Mouse (Mus musculus): ENCODE measurements around the gene Foxn4. TPM values are rescaled to one million over a fixed set of nuclear protein-coding genes. Genes with fewer than 3 reads are reported as not detected.

Gene Foxn4
- total RNA-seq, 1 experiment from 2014 or later = not detected

- ATAC-seq (replicated peaks; ENCODE audit: low read depth, poor library complexity, severe bottlenecking) = no peak
Observed at GRCm38 (mm10) chr5:114284604-114285397, 11.2 kb upstream of the Foxn4 start.

DNA sequence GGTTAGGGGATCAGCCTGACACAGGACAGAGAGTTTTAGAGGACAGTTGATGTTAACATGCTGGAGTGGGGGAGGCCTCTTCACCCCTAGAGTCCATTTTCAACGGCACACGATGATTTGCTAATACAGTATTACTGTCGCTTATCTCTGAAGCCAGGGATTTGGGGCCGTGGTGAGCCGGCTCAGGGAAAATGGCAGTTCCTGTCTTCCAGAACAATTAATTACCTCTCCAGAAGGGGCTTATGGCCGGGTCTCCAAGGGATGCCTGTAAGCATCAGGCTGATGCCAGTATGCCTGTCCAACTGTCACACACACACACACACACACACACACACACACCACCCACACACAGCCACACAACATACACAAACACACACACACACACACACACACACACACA is 8.7 kb upstream of the Foxn4 start:
- no peak for ATAC-seq (replicated peaks; ENCODE audit: low read depth, poor library complexity, severe bottlenecking)

GRCm38 (mm10) chr5:114279382-114280143 is 6.0 kb upstream of the Foxn4 start:
- no peak for ATAC-seq (replicated peaks; ENCODE audit: low read depth, poor library complexity, severe bottlenecking)

DNA sequence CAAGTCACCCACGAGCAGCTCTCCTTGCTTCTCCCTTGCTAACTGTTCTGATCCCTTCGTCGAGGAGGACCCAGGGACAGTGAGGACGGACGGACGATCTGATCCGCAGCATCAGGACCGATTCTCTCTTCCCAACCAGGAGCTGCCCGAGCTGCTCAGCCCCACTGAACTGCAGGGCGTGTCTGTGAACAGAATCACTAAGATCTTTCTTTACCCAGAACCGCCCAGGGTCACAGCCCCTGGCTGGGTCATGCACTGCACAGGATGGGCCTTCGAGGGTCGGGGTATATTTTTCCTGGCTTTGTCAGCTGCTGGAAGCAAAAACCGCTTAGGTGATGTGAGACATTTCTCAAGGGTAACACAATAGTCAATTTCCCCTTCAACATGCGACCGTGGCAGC is 2.4 kb upstream of the Foxn4 start:
- no peak for ATAC-seq (replicated peaks; ENCODE audit: low read depth, poor library complexity, severe bottlenecking)

DNA sequence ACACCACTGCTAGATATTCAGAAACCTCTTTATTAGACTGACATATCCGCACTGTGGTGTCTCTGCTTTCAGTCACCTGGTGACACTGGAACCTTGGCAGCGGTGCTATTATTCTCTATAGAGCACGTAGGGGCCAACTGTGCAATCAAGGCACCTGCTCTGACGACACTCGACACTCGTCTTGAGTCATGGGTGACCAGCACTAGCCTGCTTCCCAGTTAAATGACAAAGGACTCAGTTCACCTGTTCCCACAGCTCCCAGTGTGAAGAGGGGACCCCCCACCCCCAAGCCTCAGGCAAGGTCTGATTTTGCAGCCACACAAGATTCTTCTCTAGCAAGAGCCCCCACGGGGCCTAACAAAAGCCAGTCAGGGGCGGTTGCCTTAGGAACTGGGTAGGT is 1.7 kb upstream of the Foxn4 start:
- ATAC-seq (replicated peaks; ENCODE audit: low read depth, poor library complexity, severe bottlenecking) = no peak

DNA sequence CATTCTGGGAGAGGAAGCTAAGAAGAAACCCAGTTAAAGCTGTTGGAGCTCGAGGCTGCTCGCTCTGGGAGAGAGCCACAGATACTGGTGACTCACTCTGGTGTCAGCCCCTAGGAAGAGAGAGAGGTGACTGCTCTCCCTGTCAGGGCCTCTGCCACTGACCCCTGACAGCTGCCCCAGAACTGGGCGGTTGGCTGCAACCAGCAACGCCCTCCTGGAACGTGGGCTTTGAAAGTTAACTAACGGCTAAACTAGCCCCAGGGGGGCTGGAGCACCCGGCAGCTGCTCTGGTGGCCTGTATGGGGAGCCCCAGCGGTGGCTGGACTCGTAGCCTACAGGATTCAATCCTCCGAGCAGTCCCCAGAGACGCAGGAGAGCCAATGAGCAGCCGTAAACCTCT is 3.6 kb downstream of the Foxn4 start:
- 0 out of 2 replicates have a peak, but pooled peaks have one; percentile 4 for ATAC-seq (replicated peaks; ENCODE audit: low read depth, poor library complexity, severe bottlenecking)

DNA sequence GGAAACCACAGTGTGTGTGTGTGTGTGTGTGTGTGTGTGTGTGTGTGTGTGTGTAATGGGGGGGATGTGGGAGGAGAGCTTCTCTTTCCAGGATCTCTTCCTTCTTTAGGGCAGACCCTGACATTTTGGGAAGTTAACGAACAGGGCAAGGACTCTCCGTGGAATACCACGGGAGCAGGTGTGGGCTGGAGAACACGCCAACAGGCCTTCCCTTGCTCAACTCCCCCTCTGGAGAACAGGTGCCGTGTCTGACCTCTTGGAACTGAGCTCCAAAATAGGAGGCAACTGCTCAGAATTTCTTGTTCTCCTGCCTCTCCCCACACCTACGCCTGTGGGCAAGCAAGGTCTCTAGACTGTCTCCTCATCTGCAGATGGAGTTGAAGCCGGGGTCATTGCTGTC is 4.1 kb downstream of the Foxn4 start:
- no peak for ATAC-seq (replicated peaks; ENCODE audit: low read depth, poor library complexity, severe bottlenecking)

- peak; percentile 57 for ATAC-seq (replicated peaks; ENCODE audit: low read depth, poor library complexity, severe bottlenecking)
Observed at GRCm38 (mm10) chr5:114268646-114269045, 5.0 kb downstream of the Foxn4 start.

DNA sequence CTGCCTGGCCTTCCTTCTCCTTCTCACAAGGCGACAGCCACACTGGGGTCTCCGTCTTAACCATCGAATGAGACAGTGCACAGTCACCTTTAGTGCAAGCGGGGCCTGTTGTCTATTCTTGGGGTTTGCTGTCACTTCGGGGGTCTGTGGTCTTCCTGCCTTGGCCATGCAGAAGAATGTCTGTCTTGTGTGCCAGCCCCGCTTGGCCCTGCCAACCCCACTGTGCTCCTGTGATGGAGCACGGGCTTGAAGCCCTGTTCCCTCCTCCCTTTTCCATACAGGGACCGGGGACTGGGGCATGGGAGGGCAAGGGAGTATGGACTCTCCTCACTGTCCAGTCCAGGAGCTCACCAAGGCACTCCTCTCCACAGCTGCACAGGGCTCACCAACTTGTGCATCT is 8.8 kb downstream of the Foxn4 start:
- ATAC-seq (replicated peaks; ENCODE audit: low read depth, poor library complexity, severe bottlenecking) = no peak

- no peak for ATAC-seq (replicated peaks; ENCODE audit: low read depth, poor library complexity, severe bottlenecking)
Observed at GRCm38 (mm10) chr5:114264030-114264459, 9.6 kb downstream of the Foxn4 start.

DNA sequence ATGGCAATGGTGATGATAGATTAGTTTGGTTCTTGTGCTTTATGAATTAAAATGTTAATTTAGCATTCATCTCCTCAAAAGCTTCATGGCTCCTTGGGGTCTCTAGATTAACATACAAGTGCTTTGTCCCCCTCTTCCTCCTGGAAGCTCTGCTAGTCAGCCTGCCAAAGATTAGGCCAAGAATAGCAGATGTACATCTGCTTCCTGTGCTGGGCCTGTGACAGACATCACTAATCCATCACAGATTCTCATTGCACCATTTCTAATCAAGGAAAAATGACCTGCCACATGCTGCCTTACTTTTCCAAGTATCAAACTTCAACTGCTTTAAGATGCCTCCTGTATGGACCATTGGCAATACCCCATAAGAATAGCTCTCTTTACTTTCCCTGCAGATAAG is 12.1 kb downstream of the Foxn4 start:
- 0 out of 2 replicates have a peak, but pooled peaks have one; percentile 30 for ATAC-seq (replicated peaks; ENCODE audit: low read depth, poor library complexity, severe bottlenecking)

DNA sequence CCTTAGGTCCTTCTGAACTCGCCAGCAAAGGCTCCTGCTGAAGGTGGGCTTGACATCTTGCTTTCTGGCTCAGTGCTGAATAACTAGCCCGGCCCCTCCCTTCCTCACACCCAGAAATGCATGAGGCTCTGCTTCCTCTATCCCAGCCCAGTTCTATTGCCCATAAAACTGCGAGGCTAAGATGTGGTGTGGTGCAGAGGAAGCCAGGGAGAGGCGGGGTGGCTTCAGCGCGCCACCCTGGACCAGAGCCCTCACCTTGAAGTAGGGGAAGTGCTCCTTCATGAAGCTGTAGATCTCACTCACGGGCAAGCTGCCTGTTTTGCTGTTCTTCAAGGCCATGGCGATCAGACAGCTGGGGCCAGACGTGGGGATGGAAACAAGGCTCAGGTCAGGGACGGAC is 14.1 kb downstream of the Foxn4 start:
- peak; percentile 80 for ATAC-seq (replicated peaks; ENCODE audit: low read depth, poor library complexity, severe bottlenecking)

DNA sequence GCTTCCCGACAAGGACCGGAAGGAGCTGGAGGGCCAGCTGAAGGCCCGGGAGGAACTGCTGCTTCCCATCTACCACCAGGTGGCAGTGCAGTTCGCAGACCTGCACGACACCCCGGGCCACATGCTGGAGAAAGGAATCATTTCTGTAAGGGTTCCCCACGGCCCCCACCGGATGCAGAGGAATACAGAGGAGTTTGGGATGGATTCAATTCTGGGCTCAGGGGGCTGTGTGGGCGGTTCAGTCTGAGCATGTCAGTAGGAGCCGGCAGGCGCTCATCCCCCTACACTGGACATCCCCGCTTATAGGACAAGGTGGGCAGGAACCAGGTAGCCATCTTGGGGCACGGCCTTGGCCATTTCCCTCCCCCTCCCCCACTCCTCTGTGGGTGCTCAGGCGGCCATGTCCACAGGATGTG is 25.4 kb downstream of the Foxn4 start:
- ATAC-seq (replicated peaks; ENCODE audit: low read depth, poor library complexity, severe bottlenecking) = peak; percentile 66; the same call in 1 of the 2 replicates

DNA sequence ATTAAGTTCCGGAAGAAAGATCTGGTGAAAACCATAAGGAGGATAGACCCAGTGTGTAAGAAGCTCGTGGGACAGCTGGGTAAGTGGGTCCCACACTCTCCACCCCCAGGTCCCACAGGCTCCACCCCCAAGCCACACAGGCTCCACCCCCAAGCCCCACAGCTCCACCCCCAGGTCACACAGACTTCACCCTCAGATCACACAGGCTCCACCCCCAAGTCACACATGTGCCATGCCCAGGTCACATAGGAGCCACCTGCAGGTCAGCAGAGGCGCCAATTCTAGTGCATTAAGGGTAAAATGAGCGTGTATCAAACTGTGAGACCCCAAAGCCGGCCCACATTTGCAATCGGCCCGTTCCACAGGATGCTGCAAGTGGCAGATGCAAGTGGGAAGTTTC is 27.1 kb downstream of the Foxn4 start:
- ATAC-seq (replicated peaks; ENCODE audit: low read depth, poor library complexity, severe bottlenecking) = no peak

DNA sequence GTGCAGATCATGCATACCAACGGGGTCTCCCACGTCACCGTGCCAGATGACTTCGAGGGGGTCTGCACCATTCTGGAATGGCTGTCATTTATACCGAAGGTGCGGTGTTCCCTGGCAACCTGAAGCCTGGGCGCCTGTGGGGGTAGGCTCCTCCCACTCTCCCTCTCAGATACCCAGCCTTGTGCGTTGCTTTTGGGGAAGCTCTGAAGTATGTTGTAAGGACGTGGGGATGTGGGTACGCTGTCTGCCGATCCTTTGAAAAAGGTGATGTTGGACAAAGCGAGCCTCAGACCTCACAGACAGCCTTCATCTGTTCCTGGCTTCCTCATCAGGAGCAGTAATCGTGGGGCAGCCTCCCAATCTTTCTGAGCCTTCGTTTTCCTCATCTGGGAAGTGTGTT is 33.9 kb downstream of the Foxn4 start:
- 0 out of 2 replicates have a peak, but pooled peaks have one; percentile 42 for ATAC-seq (replicated peaks; ENCODE audit: low read depth, poor library complexity, severe bottlenecking)

DNA sequence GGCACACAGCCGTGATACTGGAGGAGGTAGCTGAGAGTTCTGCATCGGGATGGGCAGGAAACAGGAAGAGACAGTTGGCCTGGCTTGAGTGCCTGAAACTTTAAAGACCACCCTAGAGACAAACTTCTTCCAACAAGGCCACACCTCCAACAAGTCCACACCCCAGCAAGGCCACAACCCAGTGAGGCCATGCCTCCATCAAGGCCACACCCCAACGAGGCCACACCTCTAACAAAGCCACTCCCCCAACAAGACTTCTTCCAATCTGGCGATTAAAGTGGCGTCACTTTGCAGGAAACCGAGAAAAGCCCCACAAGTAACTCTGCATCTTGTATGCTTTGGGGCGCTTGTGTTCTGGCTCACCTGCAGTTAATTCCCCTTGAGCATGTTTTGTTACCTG is 34.7 kb downstream of the Foxn4 start:
- ATAC-seq (replicated peaks; ENCODE audit: low read depth, poor library complexity, severe bottlenecking) = no peak; the same call in 1 of the 2 replicates

DNA sequence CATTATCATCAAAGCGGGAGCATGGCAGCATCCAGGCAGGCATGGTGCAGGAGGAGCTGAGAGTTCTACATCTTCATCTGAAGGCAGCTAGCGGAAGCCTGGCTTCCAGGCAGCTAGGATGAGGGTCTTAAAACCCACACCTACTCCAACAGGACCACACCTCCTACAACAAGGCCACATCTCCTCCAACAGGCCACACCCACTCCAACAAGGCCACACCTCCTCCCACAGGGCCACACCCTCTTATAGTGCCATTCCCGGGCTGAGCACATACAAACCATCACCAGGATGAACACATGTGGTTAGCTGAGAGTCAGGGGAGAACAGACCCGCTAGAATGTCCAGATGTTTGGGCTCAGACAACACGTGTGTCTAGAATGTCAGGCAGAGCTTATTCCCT is 44.7 kb downstream of the Foxn4 start:
- ATAC-seq (replicated peaks; ENCODE audit: low read depth, poor library complexity, severe bottlenecking) = no peak

DNA sequence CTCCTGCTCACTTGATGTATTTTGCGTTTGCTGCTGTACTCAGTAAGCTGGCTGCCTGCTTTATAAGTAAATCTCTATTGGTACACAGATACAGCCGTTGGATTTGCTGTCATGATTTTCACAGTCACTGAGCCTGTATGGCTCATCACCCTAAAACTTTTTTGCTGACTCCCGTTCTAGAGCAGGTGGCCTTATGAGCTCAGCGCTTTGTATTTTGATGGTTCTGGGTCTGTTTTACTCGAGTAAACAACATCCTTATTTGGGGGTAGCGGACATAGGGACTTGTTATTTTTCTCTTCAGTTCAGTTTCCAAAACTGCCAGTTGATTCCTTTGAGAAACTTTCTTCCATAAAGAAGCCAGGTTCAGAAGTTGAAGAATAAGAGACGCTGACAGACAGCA is 47.6 kb downstream of the Foxn4 start:
- no peak for ATAC-seq (replicated peaks; ENCODE audit: low read depth, poor library complexity, severe bottlenecking)

DNA sequence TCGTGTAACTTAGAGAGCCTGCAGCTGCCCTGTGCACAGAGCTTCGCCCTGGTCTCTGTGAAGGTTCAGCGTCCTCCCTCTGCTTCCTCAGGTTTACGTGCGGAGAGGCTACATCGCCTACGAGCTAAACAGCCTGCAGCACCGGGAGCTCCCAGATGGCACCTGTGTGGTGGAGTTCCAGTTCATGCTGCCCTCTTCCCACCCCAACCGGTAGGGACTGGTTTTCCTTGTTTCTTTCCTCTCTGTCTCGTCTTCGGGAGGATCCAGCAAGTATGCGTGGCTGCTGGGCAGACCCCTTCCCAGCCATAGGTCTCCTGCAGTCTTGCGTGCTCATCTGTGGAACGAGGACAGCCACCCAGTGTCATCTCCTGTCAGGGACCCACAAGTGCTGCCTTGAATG is 54.8 kb downstream of the Foxn4 start:
- no peak for ATAC-seq (replicated peaks; ENCODE audit: low read depth, poor library complexity, severe bottlenecking)

- peak; percentile 88 for ATAC-seq (replicated peaks; ENCODE audit: low read depth, poor library complexity, severe bottlenecking)
Observed at GRCm38 (mm10) chr5:114213183-114213582, 60.4 kb downstream of the Foxn4 start.

- ATAC-seq (replicated peaks; ENCODE audit: low read depth, poor library complexity, severe bottlenecking) = no peak
Observed at GRCm38 (mm10) chr5:114206158-114206557, 67.4 kb downstream of the Foxn4 start.

Measured in common myeloid progenitor, adult 5-6 weeks (primary cell).